Comparison of ENCODE assay signal across 25 mouse cellular contexts in genomic region chr9:81622873-81623272, GRCm38 (mm10). TPM values are rescaled to one million over a fixed set of nuclear protein-coding genes. Genes with fewer than 3 reads are reported as not detected.
DNase-seq lines count a peak whose midpoint lies in the region; ATAC-seq and TF ChIP-seq lines count a peak whose summit lies in the region.
"Had no signal": no experiment of that assay in that cellular context is flagged by ENCODE, and none has a peak within 500 bp of the region (broad histone marks: within the 10 kb centered on the region; RNA-seq: fewer than 3 reads in every experiment).

No protein-coding gene starts in this region.

- no peaks in the 10 kb centered on the region for H3K79me2 ChIP-seq in myocyte (ENCODE audit: control insufficient read depth, insufficient read depth)

- H3K4me3 ChIP-seq in embryonic facial prominence, embryonic 14.5 days (ENCODE audit: low read depth, low read length): no peak overlapping the region
- no peak overlapping the region for H3K4me3 ChIP-seq in embryonic facial prominence, embryonic 10.5 days
- H3K4me3 ChIP-seq in midbrain, embryonic 11.5 days (ENCODE audit: low read depth, low read length): no peak overlapping the region
- no peak overlapping the region for H3K4me3 ChIP-seq in midbrain, embryonic 10.5 days
- no peak overlapping the region for H3K4me3 ChIP-seq in myocyte
- H3K4me3 ChIP-seq: embryonic facial prominence, embryonic 13.5 days; forebrain, embryonic 12.5 days had no signal

- H3K4me2 ChIP-seq in embryonic facial prominence, embryonic 14.5 days (ENCODE audit: low read depth, low read length): no peak overlapping the region
- 0 out of 2 replicates have a peak overlapping the region, but pooled peaks have one; percentile 4 for H3K4me2 ChIP-seq in midbrain, embryonic 11.5 days
- peak overlapping the region; percentile 52 for H3K4me2 ChIP-seq in myocyte (ENCODE audit: low read depth)
- H3K4me2 ChIP-seq: embryonic facial prominence, embryonic 13.5 days; forebrain, embryonic 12.5 days had no signal

- no peaks in the 10 kb centered on the region for H3K27me3 ChIP-seq in embryonic facial prominence, embryonic 14.5 days (replicated peaks; ENCODE audit: control insufficient read depth, insufficient read depth, low read length)
- H3K27me3 ChIP-seq in embryonic facial prominence, embryonic 10.5 days (replicated peaks; ENCODE audit: low read depth, poor library complexity, severe bottlenecking): no peaks in the 10 kb centered on the region
- H3K27me3 ChIP-seq in midbrain, embryonic 11.5 days (ENCODE audit: control insufficient read depth, insufficient read depth, low read length): no peaks in the 10 kb centered on the region
- no peaks in the 10 kb centered on the region for H3K27me3 ChIP-seq in midbrain, embryonic 10.5 days (ENCODE audit: low read depth, poor library complexity, severe bottlenecking)
- H3K27me3 ChIP-seq in myocyte (ENCODE audit: control insufficient read depth, insufficient read depth, insufficient read length): no peaks in the 10 kb centered on the region
- H3K27me3 ChIP-seq: CH12.LX; embryonic facial prominence, embryonic 13.5 days; Patski had no signal

- no peak overlapping the region for H3K27ac ChIP-seq in embryonic facial prominence, embryonic 14.5 days (replicated peaks; ENCODE audit: low read depth, low read length)
- H3K27ac ChIP-seq in embryonic facial prominence, embryonic 10.5 days (replicated peaks): no peak overlapping the region
- no peak overlapping the region for H3K27ac ChIP-seq in midbrain, embryonic 11.5 days (ENCODE audit: low read depth, low read length)
- H3K27ac ChIP-seq in midbrain, embryonic 10.5 days (replicated peaks): no peak overlapping the region
- H3K27ac ChIP-seq: embryonic facial prominence, embryonic 13.5 days; forebrain, embryonic 12.5 days had no signal

- no peak for TF ChIP-seq POLR2A in myocyte (IDR thresholded peaks at IDR 0.05; ENCODE audit: insufficient read length, low read depth)

- H3K9ac ChIP-seq in embryonic facial prominence, embryonic 14.5 days (ENCODE audit: low read depth, low read length): no peak overlapping the region
- H3K9ac ChIP-seq in midbrain, embryonic 11.5 days (ENCODE audit: low read length): no peak overlapping the region
- H3K9ac ChIP-seq: embryonic facial prominence, embryonic 13.5 days; forebrain, embryonic 12.5 days; forebrain, postnatal 0 days had no signal

- WGBS in embryonic facial prominence, embryonic 14.5 days: 40% methylated on average over 5 of the region's 5 CpGs
- 52% methylated on average over 5 of the region's 5 CpGs for WGBS in embryonic facial prominence, embryonic 10.5 days
- WGBS in midbrain, embryonic 11.5 days: 32% methylated on average over 5 of the region's 5 CpGs
- WGBS in midbrain, embryonic 10.5 days: 38% methylated on average over 5 of the region's 5 CpGs

- DNase-seq in embryonic facial prominence, embryonic 14.5 days (ENCODE audit: low spot score): no peak
- no peak for DNase-seq in embryonic facial prominence, embryonic 10.5 days (ENCODE audit: low spot score)
- peak; percentile 72 for DNase-seq in heart, adult 11 months
- no peak for DNase-seq in heart, postnatal 36 days
- no peak for DNase-seq in midbrain, embryonic 11.5 days (ENCODE audit: low spot score, missing footprints)
- no peak for DNase-seq in midbrain, embryonic 10.5 days (ENCODE audit: low spot score)
- DNase-seq: adrenal gland, adult 8-10 months; adrenal gland, postnatal 14 days; adrenal gland, postnatal 36 days; B cell, adult 2 months; cerebellum, adult 11-12 months; cerebellum, adult 2 months; cerebellum, adult 9-10 months; cerebellum, postnatal 10 days; cerebellum, postnatal 25 days; forebrain, postnatal 0 days had no signal

- H3K36me3 ChIP-seq in embryonic facial prominence, embryonic 14.5 days (ENCODE audit: control insufficient read depth, insufficient read depth, low read length): no peaks in the 10 kb centered on the region
- H3K36me3 ChIP-seq in embryonic facial prominence, embryonic 10.5 days (replicated peaks): no peaks in the 10 kb centered on the region
- no peaks in the 10 kb centered on the region for H3K36me3 ChIP-seq in midbrain, embryonic 11.5 days (ENCODE audit: control insufficient read depth, insufficient read depth, low read length)
- no peaks in the 10 kb centered on the region for H3K36me3 ChIP-seq in midbrain, embryonic 10.5 days
- H3K36me3 ChIP-seq in myocyte (ENCODE audit: control insufficient read depth, insufficient read depth): no peaks in the 10 kb centered on the region
- H3K36me3 ChIP-seq: embryonic facial prominence, embryonic 13.5 days; forebrain, embryonic 12.5 days; G1E had no signal

- intact Hi-C loops in heart, postnatal 36 days (cut with DNase I): no loop called here

- peak; percentile 68; the same call in 1 of the 2 replicates for ATAC-seq in embryonic facial prominence, embryonic 14.5 days (ENCODE audit: low read depth)
- ATAC-seq in midbrain, embryonic 11.5 days (ENCODE audit: low FRiP score): 0 out of 2 replicates have a peak, but pooled peaks have one; percentile 8
- ATAC-seq: activated CD4-positive, CD25-positive, alpha-beta regulatory T cell, adult 4 months; CD4-positive, CD25-positive, alpha-beta regulatory T cell, adult 4 months; forebrain, embryonic 14.5 days; forebrain, postnatal 0 days; Patski had no signal

- H3ac ChIP-seq in myocyte (ENCODE audit: control insufficient read depth, insufficient read length): no peak overlapping the region

- no peaks in the 10 kb centered on the region for H3K4me1 ChIP-seq in embryonic facial prominence, embryonic 14.5 days (ENCODE audit: control insufficient read depth, insufficient read depth, low read length)
- H3K4me1 ChIP-seq in embryonic facial prominence, embryonic 10.5 days: no peaks in the 10 kb centered on the region
- H3K4me1 ChIP-seq in midbrain, embryonic 11.5 days (ENCODE audit: control insufficient read depth, insufficient read depth, low read length): no peaks in the 10 kb centered on the region; the same call in 1 of the 2 replicates
- peaks cover 13% of the 10 kb centered on the region for H3K4me1 ChIP-seq in midbrain, embryonic 10.5 days
- H3K4me1 ChIP-seq: embryonic facial prominence, embryonic 13.5 days had no signal

- no peaks in the 10 kb centered on the region for H3K9me3 ChIP-seq in embryonic facial prominence, embryonic 14.5 days (ENCODE audit: control insufficient read depth, low read length)
- H3K9me3 ChIP-seq in embryonic facial prominence, embryonic 10.5 days: no peaks in the 10 kb centered on the region
- no peaks in the 10 kb centered on the region for H3K9me3 ChIP-seq in midbrain, embryonic 11.5 days (ENCODE audit: control insufficient read depth, low read length)
- no peaks in the 10 kb centered on the region for H3K9me3 ChIP-seq in midbrain, embryonic 10.5 days (replicated peaks)
- H3K9me3 ChIP-seq: embryonic facial prominence, embryonic 13.5 days; forebrain, embryonic 12.5 days; G1E had no signal

TF ChIP-seq in myocyte, 11 proteins besides CTCF, POLR2A, EP300 and RAD21:
- TF ChIP-seq MYOG (IDR thresholded peaks at IDR 0.05; ENCODE audit: control insufficient read depth in 1 of 3, insufficient read depth in 1 of 3, insufficient read length in 2 of 3, low read depth in 2 of 3): no peak
- no peak for TF ChIP-seq MYOD1 (IDR thresholded peaks at IDR 0.05; ENCODE audit: control insufficient read depth in 1 of 3, insufficient read length in 2 of 3, low read depth in 2 of 3)
- no peak for TF ChIP-seq TCF12 (IDR thresholded peaks at IDR 0.05; ENCODE audit: insufficient read depth, poor library complexity, severe bottlenecking)
- TF ChIP-seq POLR2AphosphoS2 (IDR thresholded peaks at IDR 0.05; ENCODE audit: insufficient read length, low read depth): no peak
- TF ChIP-seq MAX (IDR thresholded peaks at IDR 0.05; ENCODE audit: low read depth): no peak
- no peak for TF ChIP-seq CEBPB (IDR thresholded peaks at IDR 0.05; ENCODE audit: insufficient read depth, poor library complexity, severe bottlenecking)
- TF ChIP-seq SRF (IDR thresholded peaks at IDR 0.05; ENCODE audit: control insufficient read depth, insufficient read length, low read depth): no peak
- no peak for TF ChIP-seq REST (IDR thresholded peaks at IDR 0.05; ENCODE audit: insufficient read depth, insufficient read length)
- no peak for TF ChIP-seq E2F4 (IDR thresholded peaks at IDR 0.05; ENCODE audit: insufficient read depth)
- TF ChIP-seq USF1 (IDR thresholded peaks at IDR 0.05; ENCODE audit: low read depth): no peak
- TF ChIP-seq TCF3 (IDR thresholded peaks at IDR 0.05; ENCODE audit: insufficient read length, low read depth): no peak

RNA-seq across cellular contexts. Expression of gene Htr1b, which starts 10.8 kb away (rescaled TPM):
- polyA plus RNA-seq in embryonic facial prominence, embryonic 14.5 days (2014; fragmentation: Nextera tagmentation; extraction: Ambion mirVana): 0.79 and 0.84 TPM in 2 replicates
- polyA plus RNA-seq in embryonic facial prominence, embryonic 10.5 days (2016; fragmentation: Nextera tagmentation; extraction: Ambion mirVana): 0.60 and 1.1 TPM in 2 replicates
- under 1 TPM; 0.28 to 0.51 TPM for total RNA-seq in heart, postnatal 36 days (2021)
- 0.41 and 0.44 TPM in 2 replicates for polyA plus RNA-seq in midbrain, embryonic 11.5 days (2014; fragmentation: Nextera tagmentation; extraction: Ambion mirVana)
- polyA plus RNA-seq in midbrain, embryonic 10.5 days (2016; fragmentation: Nextera tagmentation; extraction: Ambion mirVana): 0.48 and 0.62 TPM in 2 replicates
- 2.4 TPM for polyA plus RNA-seq in myocyte (2012; fragmentation: generic; extraction: Trizol)
- total RNA-seq: CH12.LX had no signal
- polyA plus RNA-seq: activated CD4-positive, CD25-positive, alpha-beta regulatory T cell, adult 4 months; CD4-positive, CD25-positive, alpha-beta regulatory T cell, adult 4 months; G1E had no signal
